Mouse (Mus musculus) hindbrain, embryonic 11.5 days (tissue): ENCODE data around the gene Lrba. TPM values are rescaled to one million over a fixed set of nuclear protein-coding genes. Genes with fewer than 3 reads are reported as not detected.

Experiments used
- ATAC-seq: fragments of 200-750 bp; cut with Nextera tagmentation; 2 replicates; pipeline ENCODE4 v1.8.0; 2017; ENCODE audit warnings: mild to moderate bottlenecking, moderate TSS enrichment, moderate library complexity; ENCODE audit not compliant: low FRiP score
- DNase-seq: peaks from one replicate; pipeline ENCODE4 v3.0.0-alpha.2; 2015; ENCODE audit warnings: low spot score
- H3K27ac ChIP-seq: fragments of 300-500 bp; sonication (generic); 2 replicates; pipeline ENCODE4 v1.5.1; 2014; ENCODE audit warnings: mild to moderate bottlenecking, low read depth, low read length
- H3K27me3 ChIP-seq: fragments of 300-500 bp; sonication (generic); 2 replicates; pipeline ENCODE4 v1.6.1; 2014; ENCODE audit warnings: mild to moderate bottlenecking, low read length, moderate library complexity, mixed read lengths; ENCODE audit not compliant: control insufficient read depth, insufficient read depth
- H3K36me3 ChIP-seq: fragments of 300-500 bp; sonication (generic); 2 replicates; pipeline ENCODE4 v1.6.1; 2014; ENCODE audit warnings: mild to moderate bottlenecking, low read length, moderate library complexity, mixed read lengths; ENCODE audit not compliant: control insufficient read depth, insufficient read depth
- H3K4me1 ChIP-seq: fragments of 300-500 bp; sonication (generic); replicated peaks from 2 replicates; pipeline ENCODE4 v1.6.1; 2014; ENCODE audit warnings: low read length, mixed read lengths; ENCODE audit not compliant: control insufficient read depth, insufficient read depth
- H3K4me2 ChIP-seq: fragments of 300-500 bp; sonication (generic); replicated peaks from 2 replicates; pipeline ENCODE4 v1.6.1; 2014; ENCODE audit warnings: mild to moderate bottlenecking, low read depth, low read length
- H3K4me3 ChIP-seq: fragments of 300-500 bp; sonication (generic); 2 replicates; pipeline ENCODE4 v1.5.1; 2014; ENCODE audit warnings: low read depth, low read length
- H3K9ac ChIP-seq: fragments of 300-500 bp; sonication (generic); 2 replicates; pipeline ENCODE4 v1.6.1; 2014; ENCODE audit warnings: low read depth, low read length
- H3K9me3 ChIP-seq: fragments of 300-500 bp; sonication (generic); 2 replicates; pipeline ENCODE4 v1.6.1; 2016; ENCODE audit warnings: low read length; ENCODE audit not compliant: control insufficient read depth
- WGBS: fragments of 180-500 bp; shearing (Covaris S2); extraction: QIAGEN DNeasy Blood & Tissue Kit; methylation state at CpG from one replicate; pipeline ENCODE4 v1.1.7; 2014; 5-methylcytosine and 5-hydroxymethylcytosine counted together
- polyA plus RNA-seq: library from polyadenylated mRNA; unstranded; fragments of >200 nt; fragmentation: Nextera tagmentation; extraction: Ambion mirVana; gene quantifications from 2 replicates; pipeline ENCODE4 v1.2.1, GENCODE M21; 2014

Lrba gene
- polyA plus RNA-seq, 1 experiment from 2014 or later: 11.2 TPM

- no peak for ATAC-seq
Measured at GRCm38 (mm10) chr3:86775444-86775828, 551.0 kb downstream of the Lrba start.

GRCm38 (mm10) chr3:86779704-86780103 is 555.2 kb downstream of the Lrba start:
- Histone ChIP-seq H3K27me3 (no peaks in the 10 kb centered on the region), H3K9ac (no peak overlapping the region), H3K4me3 (no peak overlapping the region), H3K4me2 (no peak overlapping the region), H3K36me3 (no peaks in the 10 kb centered on the region), H3K9me3 (no peaks in the 10 kb centered on the region), H3K4me1 (0 out of 2 replicates have a peak, but pooled peaks cover 2% of the 10 kb centered on the region), H3K27ac (no peak overlapping the region)
- ATAC-seq: no peak
- WGBS: 71% methylated on average over 4 of the region's 4 CpGs
- DNase-seq: peak; percentile 40

More at GRCm38 (mm10) chr3:86775444-86775828, 551.0 kb downstream of the Lrba start:
- DNase-seq: no peak
- no peak overlapping the region for H3K9ac ChIP-seq
- no peaks in the 10 kb centered on the region for H3K9me3 ChIP-seq
- H3K36me3 ChIP-seq: no peaks in the 10 kb centered on the region
- no peak overlapping the region for H3K4me3 ChIP-seq
- no peak overlapping the region for H3K4me2 ChIP-seq
- H3K27me3 ChIP-seq: no peaks in the 10 kb centered on the region
- 96% methylated on average over 6 of the region's 6 CpGs for WGBS
- no peak overlapping the region for H3K27ac ChIP-seq
- 0 out of 2 replicates have a peak, but pooled peaks cover 2% of the 10 kb centered on the region for H3K4me1 ChIP-seq

GRCm38 (mm10) chr3:86784051-86784450 is 559.6 kb downstream of the Lrba start:
- DNase-seq (no peak), ATAC-seq (no peak)
- H3K9me3 ChIP-seq: no peaks in the 10 kb centered on the region
- H3K27me3 ChIP-seq: no peaks in the 10 kb centered on the region
- H3K4me2 ChIP-seq: no peak overlapping the region
- no peak overlapping the region for H3K4me3 ChIP-seq
- no peaks in the 10 kb centered on the region for H3K4me1 ChIP-seq
- H3K9ac ChIP-seq: no peak overlapping the region
- no peak overlapping the region for H3K27ac ChIP-seq
- no peaks in the 10 kb centered on the region for H3K36me3 ChIP-seq
- 87% methylated on average over 3 of the region's 3 CpGs for WGBS

GRCm38 (mm10) chr3:86784930-86785329 is 560.5 kb downstream of the Lrba start:
- H3K4me1 ChIP-seq: no peaks in the 10 kb centered on the region
- H3K27me3 ChIP-seq: no peaks in the 10 kb centered on the region
- 79% methylated on average over 11 of the region's 11 CpGs for WGBS
- DNase-seq (no peak), ATAC-seq (no peak)
- no peak overlapping the region for H3K4me3 ChIP-seq
- no peaks in the 10 kb centered on the region for H3K36me3 ChIP-seq
- no peak overlapping the region for H3K27ac ChIP-seq
- no peak overlapping the region for H3K9ac ChIP-seq
- no peaks in the 10 kb centered on the region for H3K9me3 ChIP-seq
- H3K4me2 ChIP-seq: no peak overlapping the region

- no peaks in the 10 kb centered on the region for H3K4me1 ChIP-seq
- no peaks in the 10 kb centered on the region for H3K9me3 ChIP-seq
- ATAC-seq: no peak
- no peaks in the 10 kb centered on the region for H3K36me3 ChIP-seq
- DNase-seq: no peak
- WGBS: 91% methylated on average over 12 of the region's 12 CpGs
- no peaks in the 10 kb centered on the region for H3K27me3 ChIP-seq
- no peak overlapping the region for H3K4me2 ChIP-seq
- no peak overlapping the region for H3K4me3 ChIP-seq
- H3K9ac ChIP-seq: no peak overlapping the region
- no peak overlapping the region for H3K27ac ChIP-seq
Measured at GRCm38 (mm10) chr3:86786280-86786679, 561.8 kb downstream of the Lrba start.

GRCm38 (mm10) chr3:86786845-86787351 is 562.4 kb downstream of the Lrba start:
- H3K27ac ChIP-seq: no peak overlapping the region
- H3K4me1 ChIP-seq: no peaks in the 10 kb centered on the region
- no peak for DNase-seq
- no peak overlapping the region for H3K9ac ChIP-seq
- no peaks in the 10 kb centered on the region for H3K9me3 ChIP-seq
- no peak overlapping the region for H3K4me3 ChIP-seq
- ATAC-seq: 0 out of 2 replicates have a peak, but pooled peaks have one; percentile 31
- H3K36me3 ChIP-seq: no peaks in the 10 kb centered on the region
- no peaks in the 10 kb centered on the region for H3K27me3 ChIP-seq
- WGBS: 75% methylated on average over 11 of the region's 11 CpGs
- no peak overlapping the region for H3K4me2 ChIP-seq

- Histone ChIP-seq H3K27me3 (no peaks in the 10 kb centered on the region), H3K27ac (peak overlapping the region; percentile 20; the same call in 1 of the 2 replicates), H3K4me2 (no peak overlapping the region), H3K4me3 (no peak overlapping the region), H3K9me3 (no peaks in the 10 kb centered on the region), H3K9ac (no peak overlapping the region), H3K36me3 (no peaks in the 10 kb centered on the region), H3K4me1 (no peaks in the 10 kb centered on the region)
- ATAC-seq: no peak; the same call in 1 of the 2 replicates
- DNase-seq: no peak
- WGBS: 91% methylated on average over 10 of the region's 10 CpGs
Measured at GRCm38 (mm10) chr3:86787423-86788123, 563.1 kb downstream of the Lrba start.

- no peaks in the 10 kb centered on the region for H3K36me3 ChIP-seq
- no peak overlapping the region for H3K9ac ChIP-seq
- peak overlapping the region; percentile 42; the same call in 1 of the 2 replicates for H3K27ac ChIP-seq
- 41% methylated on average over 6 of the region's 6 CpGs for WGBS
- DNase-seq: peak; percentile 87
- ATAC-seq: peak; percentile 25; the same call in 1 of the 2 replicates
- H3K9me3 ChIP-seq: no peaks in the 10 kb centered on the region
- no peaks in the 10 kb centered on the region for H3K27me3 ChIP-seq
- no peak overlapping the region for H3K4me2 ChIP-seq
- H3K4me3 ChIP-seq: no peak overlapping the region
- H3K4me1 ChIP-seq: no peaks in the 10 kb centered on the region
Measured at GRCm38 (mm10) chr3:86788711-86789110, 564.2 kb downstream of the Lrba start.

- H3K9me3 ChIP-seq: no peaks in the 10 kb centered on the region
- no peak overlapping the region for H3K9ac ChIP-seq
- ATAC-seq (no peak), DNase-seq (no peak)
- H3K27me3 ChIP-seq: no peaks in the 10 kb centered on the region
- no peak overlapping the region for H3K4me3 ChIP-seq
- H3K36me3 ChIP-seq: no peaks in the 10 kb centered on the region
- no peaks in the 10 kb centered on the region for H3K4me1 ChIP-seq
- 85% methylated on average over 5 of the region's 5 CpGs for WGBS
- H3K27ac ChIP-seq: no peak overlapping the region
- H3K4me2 ChIP-seq: no peak overlapping the region
Measured at GRCm38 (mm10) chr3:86789752-86790151, 565.3 kb downstream of the Lrba start.
